Mouse (Mus musculus): Measurements from ENCODE around the gene Sept12. TPM values are rescaled to one million over a fixed set of nuclear protein-coding genes. Genes with fewer than 3 reads are reported as not detected.

The Sept12 gene
- polyA plus RNA-seq, 1 experiment from 2014 or later, result not detected

DNA sequence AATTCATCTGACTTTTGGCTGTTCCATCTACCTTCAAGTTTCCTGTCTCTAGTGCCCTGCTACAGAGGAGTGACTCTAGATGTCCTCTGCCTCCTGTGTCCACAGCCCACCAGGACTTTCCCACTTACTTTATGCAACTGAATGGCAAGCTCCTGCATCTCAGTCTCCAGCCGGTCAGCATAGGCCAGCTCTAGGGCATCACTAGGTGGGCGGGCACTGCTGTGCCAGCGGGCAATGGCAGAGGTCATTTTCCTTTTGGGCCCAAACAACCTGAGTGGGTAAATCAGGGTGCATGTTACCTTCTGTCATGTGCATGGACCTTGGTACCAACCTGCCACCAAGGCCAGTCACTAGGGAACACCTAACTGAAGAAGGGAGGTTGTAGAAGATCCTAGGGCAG lies 54.2 kb downstream of the Sept12 start:
- no peaks in the 10 kb centered on the region for H3K9me3 ChIP-seq (ENCODE audit: control insufficient read depth, low read length)
- H3K4me1 ChIP-seq (replicated peaks; ENCODE audit: control insufficient read depth, insufficient read depth, low read length), result peaks cover 14% of the 10 kb centered on the region
- 94% methylated on average over 3 of the region's 3 CpGs for WGBS
- no peak overlapping the region for H3K4me2 ChIP-seq (ENCODE audit: low read length)
- H3K36me3 ChIP-seq (ENCODE audit: control insufficient read depth, insufficient read depth), result peaks cover 22% of the 10 kb centered on the region
- no peak overlapping the region for H3K27ac ChIP-seq (ENCODE audit: low read length)
- H3K27me3 ChIP-seq (replicated peaks; ENCODE audit: control insufficient read depth, insufficient read depth, low read length), result no peaks in the 10 kb centered on the region
- no peak for ATAC-seq
- no peak overlapping the region for H3K9ac ChIP-seq (replicated peaks; ENCODE audit: low read depth, low read length)
- H3K4me3 ChIP-seq (replicated peaks; ENCODE audit: low read length), result no peak overlapping the region

GRCm38 (mm10) chr16:4942868-4943267 lies 54.8 kb downstream of the Sept12 start:
- Histone ChIP-seq H3K9ac (replicated peaks; ENCODE audit: low read depth, low read length) (no peak overlapping the region), H3K4me3 (replicated peaks; ENCODE audit: low read length) (no peak overlapping the region), H3K9me3 (ENCODE audit: control insufficient read depth, low read length) (no peaks in the 10 kb centered on the region), H3K4me1 (replicated peaks; ENCODE audit: control insufficient read depth, insufficient read depth, low read length) (peaks cover 16% of the 10 kb centered on the region), H3K27me3 (replicated peaks; ENCODE audit: control insufficient read depth, insufficient read depth, low read length) (no peaks in the 10 kb centered on the region), H3K4me2 (ENCODE audit: low read length) (no peak overlapping the region), H3K27ac (ENCODE audit: low read length) (no peak overlapping the region), H3K36me3 (ENCODE audit: control insufficient read depth, insufficient read depth) (peaks cover 20% of the 10 kb centered on the region)
- WGBS, result 91% methylated on average over 8 of the region's 8 CpGs
- no peak for ATAC-seq

GRCm38 (mm10) chr16:4941016-4941415 lies 56.6 kb downstream of the Sept12 start:
- no peak overlapping the region for H3K9ac ChIP-seq (replicated peaks; ENCODE audit: low read depth, low read length)
- no peaks in the 10 kb centered on the region for H3K9me3 ChIP-seq (ENCODE audit: control insufficient read depth, low read length)
- no peak for ATAC-seq
- no peak overlapping the region for H3K4me3 ChIP-seq (replicated peaks; ENCODE audit: low read length)
- H3K27ac ChIP-seq (ENCODE audit: low read length), result no peak overlapping the region
- no peak overlapping the region for H3K4me2 ChIP-seq (ENCODE audit: low read length)
- H3K36me3 ChIP-seq (ENCODE audit: control insufficient read depth, insufficient read depth), result peaks cover 20% of the 10 kb centered on the region
- peaks cover 16% of the 10 kb centered on the region for H3K4me1 ChIP-seq (replicated peaks; ENCODE audit: control insufficient read depth, insufficient read depth, low read length)
- H3K27me3 ChIP-seq (replicated peaks; ENCODE audit: control insufficient read depth, insufficient read depth, low read length), result no peaks in the 10 kb centered on the region

- no peaks in the 10 kb centered on the region for H3K27me3 ChIP-seq (replicated peaks; ENCODE audit: control insufficient read depth, insufficient read depth, low read length)
- no peak overlapping the region for H3K9ac ChIP-seq (replicated peaks; ENCODE audit: low read depth, low read length)
- H3K9me3 ChIP-seq (ENCODE audit: control insufficient read depth, low read length), result no peaks in the 10 kb centered on the region
- H3K4me2 ChIP-seq (ENCODE audit: low read length), result no peak overlapping the region
- H3K27ac ChIP-seq (ENCODE audit: low read length), result no peak overlapping the region
- no peak overlapping the region for H3K4me3 ChIP-seq (replicated peaks; ENCODE audit: low read length)
- peaks cover 20% of the 10 kb centered on the region for H3K36me3 ChIP-seq (ENCODE audit: control insufficient read depth, insufficient read depth)
- no peak for ATAC-seq
- H3K4me1 ChIP-seq (replicated peaks; ENCODE audit: control insufficient read depth, insufficient read depth, low read length), result peaks cover 16% of the 10 kb centered on the region
- WGBS, result 90% methylated on average over 10 of the region's 10 CpGs
These were observed 57.3 kb downstream of the Sept12 start for GRCm38 (mm10) chr16:4940311-4940850.

DNA sequence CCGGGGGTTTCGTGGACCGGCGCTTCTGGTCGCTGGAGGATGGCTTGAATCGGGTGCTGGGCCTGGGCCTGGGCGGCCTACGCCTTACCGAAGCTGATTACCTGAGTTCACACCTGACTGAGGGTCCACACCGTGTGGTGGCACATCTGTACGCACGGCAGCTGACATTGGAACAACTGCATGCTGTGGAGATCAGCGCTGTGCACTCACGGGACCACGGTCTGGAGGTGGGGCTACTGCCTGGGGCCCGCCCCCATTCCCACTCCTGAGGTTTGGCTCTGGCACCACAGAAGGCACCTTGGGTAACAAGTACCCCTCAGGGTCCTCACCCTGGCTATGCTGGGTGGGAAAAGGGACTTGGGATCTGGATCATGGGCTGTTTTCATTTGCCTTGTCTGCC lies 58.2 kb downstream of the Sept12 start:
- Histone ChIP-seq H3K9me3 (ENCODE audit: control insufficient read depth, low read length) (no peaks in the 10 kb centered on the region), H3K36me3 (ENCODE audit: control insufficient read depth, insufficient read depth) (peaks cover 23% of the 10 kb centered on the region), H3K4me2 (ENCODE audit: low read length) (peak overlapping the region; percentile 90), H3K9ac (replicated peaks; ENCODE audit: low read depth, low read length) (peak overlapping the region; percentile 91), H3K27ac (ENCODE audit: low read length) (peak overlapping the region; percentile 65), H3K4me3 (replicated peaks; ENCODE audit: low read length) (peak overlapping the region; percentile 90), H3K4me1 (replicated peaks; ENCODE audit: control insufficient read depth, insufficient read depth, low read length) (peaks cover 16% of the 10 kb centered on the region), H3K27me3 (replicated peaks; ENCODE audit: control insufficient read depth, insufficient read depth, low read length) (no peaks in the 10 kb centered on the region)
- 1% methylated on average over 16 of the region's 16 CpGs for WGBS
- ATAC-seq, result peak; percentile 61

DNA sequence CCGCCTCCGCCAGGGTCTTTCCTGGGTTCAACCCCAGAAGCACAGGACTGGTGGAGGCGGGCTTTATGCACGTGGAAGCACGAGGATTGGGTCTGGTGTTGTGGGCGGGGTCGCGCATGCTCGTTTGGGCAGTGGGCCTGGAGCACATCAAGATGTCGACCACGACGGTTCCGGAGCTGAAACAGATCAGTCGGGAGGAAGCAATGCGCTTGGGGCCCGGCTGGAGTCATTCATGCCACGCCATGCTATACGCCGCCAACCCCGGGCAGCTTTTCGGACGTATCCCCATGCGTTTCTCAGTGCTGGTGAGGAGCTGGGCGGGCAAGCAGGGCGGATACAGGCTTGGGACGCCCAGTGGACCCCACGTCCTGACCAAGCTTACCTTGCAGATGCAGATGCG lies 58.7 kb downstream of the Sept12 start:
- no peaks in the 10 kb centered on the region for H3K9me3 ChIP-seq (ENCODE audit: control insufficient read depth, low read length)
- H3K27me3 ChIP-seq (replicated peaks; ENCODE audit: control insufficient read depth, insufficient read depth, low read length), result no peaks in the 10 kb centered on the region
- peaks cover 23% of the 10 kb centered on the region for H3K36me3 ChIP-seq (ENCODE audit: control insufficient read depth, insufficient read depth)
- peak overlapping the region; percentile 90 for H3K4me2 ChIP-seq (ENCODE audit: low read length)
- H3K9ac ChIP-seq (replicated peaks; ENCODE audit: low read depth, low read length), result peak overlapping the region; percentile 91
- peaks cover 16% of the 10 kb centered on the region for H3K4me1 ChIP-seq (replicated peaks; ENCODE audit: control insufficient read depth, insufficient read depth, low read length)
- peak overlapping the region; percentile 90 for H3K4me3 ChIP-seq (replicated peaks; ENCODE audit: low read length)
- 0% methylated on average over 28 of the region's 28 CpGs for WGBS
- ATAC-seq, result peak; percentile 97
- peak overlapping the region; percentile 65 for H3K27ac ChIP-seq (ENCODE audit: low read length)

DNA sequence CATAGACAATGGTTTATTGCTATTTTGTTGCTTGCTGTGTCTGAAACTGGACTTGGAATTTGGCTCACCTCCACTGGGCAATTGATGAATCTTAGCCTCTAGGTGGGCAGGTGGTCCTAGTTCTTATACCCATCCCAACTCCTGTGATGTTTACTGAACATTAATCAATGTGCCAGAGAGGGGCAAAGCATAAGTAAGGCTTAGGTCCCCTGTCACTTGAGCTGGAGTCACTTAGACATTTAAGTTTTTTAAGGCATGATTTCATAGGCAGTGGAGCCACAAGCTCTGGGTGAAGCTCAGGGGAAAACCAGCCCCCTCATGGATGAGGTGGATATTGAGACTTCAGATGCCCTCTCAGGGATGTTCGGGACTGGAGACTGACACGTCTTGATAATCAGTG lies 59.2 kb downstream of the Sept12 start, which contains the start of gene Nudt16l1:
Gene Nudt16l1 (plus strand): TSS at position 301 of the 400 bp plus-strand sequence.
- WGBS, result 3% methylated on average over 2 of the region's 2 CpGs
- Histone ChIP-seq H3K4me2 (ENCODE audit: low read length) (peak within 1 kb of the TSS; percentile 90), H3K4me3 (replicated peaks; ENCODE audit: low read length) (peak within 1 kb of the TSS; percentile 90), H3K9me3 (ENCODE audit: control insufficient read depth, low read length) (no peaks in the 10 kb centered on the region), H3K27ac (ENCODE audit: low read length) (peak within 1 kb of the TSS; percentile 65), H3K4me1 (replicated peaks; ENCODE audit: control insufficient read depth, insufficient read depth, low read length) (peaks cover 16% of the 10 kb centered on the region), H3K27me3 (replicated peaks; ENCODE audit: control insufficient read depth, insufficient read depth, low read length) (no peaks in the 10 kb centered on the region), H3K36me3 (ENCODE audit: control insufficient read depth, insufficient read depth) (peaks cover 23% of the 10 kb centered on the region), H3K9ac (replicated peaks; ENCODE audit: low read depth, low read length) (peak within 1 kb of the TSS; percentile 91)
- no peak for ATAC-seq

DNA sequence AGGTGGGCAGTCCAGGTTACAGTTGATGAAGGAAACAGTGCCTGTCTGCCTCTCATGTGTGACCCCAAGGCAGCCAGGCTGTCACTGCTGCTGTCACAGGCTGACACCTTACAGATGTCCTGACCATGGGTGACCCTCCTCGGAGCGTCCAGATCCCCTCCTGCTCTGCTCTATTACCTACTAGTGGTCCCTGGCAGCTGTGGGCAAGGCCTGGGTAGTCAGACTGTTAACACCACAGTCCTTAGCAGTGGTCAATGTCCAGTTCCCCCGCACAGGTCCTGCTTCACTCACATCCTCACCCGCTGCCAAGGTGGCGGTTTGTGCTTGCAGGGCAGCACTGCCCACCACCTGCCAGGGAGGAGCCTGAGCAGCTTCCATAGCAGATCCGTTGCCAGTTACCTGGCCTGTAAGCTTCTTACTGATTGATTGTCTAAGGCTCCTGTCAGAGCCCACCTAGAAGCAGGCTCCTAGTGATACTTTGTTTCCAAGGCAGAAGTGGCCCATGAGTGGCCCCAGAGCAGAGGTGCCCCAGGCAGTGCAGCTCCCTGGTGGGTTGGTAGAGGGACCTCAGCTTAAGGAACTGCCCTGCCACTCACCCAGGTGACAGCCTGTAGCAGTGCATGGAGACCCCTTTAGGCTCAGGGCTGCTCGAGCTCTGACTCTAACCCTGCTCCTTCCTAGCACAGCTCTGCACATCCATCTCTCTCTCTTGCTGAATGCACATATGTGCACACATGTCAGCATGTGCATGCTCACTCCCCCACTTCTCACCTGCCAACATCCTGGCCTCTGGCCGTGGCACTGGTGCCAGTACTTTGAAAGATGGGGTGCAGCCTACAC lies 60.1 kb downstream of the Sept12 start:
- Histone ChIP-seq H3K27me3 (replicated peaks; ENCODE audit: control insufficient read depth, insufficient read depth, low read length) (no peaks in the 10 kb centered on the region), H3K4me3 (replicated peaks; ENCODE audit: low read length) (no peak overlapping the region), H3K36me3 (ENCODE audit: control insufficient read depth, insufficient read depth) (peaks cover 27% of the 10 kb centered on the region), H3K9me3 (ENCODE audit: control insufficient read depth, low read length) (no peaks in the 10 kb centered on the region), H3K4me2 (ENCODE audit: low read length) (no peak overlapping the region), H3K4me1 (replicated peaks; ENCODE audit: control insufficient read depth, insufficient read depth, low read length) (peaks cover 16% of the 10 kb centered on the region), H3K27ac (ENCODE audit: low read length) (no peak overlapping the region), H3K9ac (replicated peaks; ENCODE audit: low read depth, low read length) (no peak overlapping the region)
- no peak for ATAC-seq
- 92% methylated on average over 8 of the region's 8 CpGs for WGBS
